Mouse (Mus musculus) myocyte (in vitro differentiated cells): ENCODE measurements around the gene Pcdh9. TPM values are rescaled to one million over a fixed set of nuclear protein-coding genes. Genes with fewer than 3 reads are reported as not detected.

Experiments used
- H3K27me3 ChIP-seq: one replicate; pipeline ENCODE4 v1.6.1; 2011; ENCODE audit not compliant: control insufficient read depth, insufficient read depth, insufficient read length
- H3K36me3 ChIP-seq: one replicate; pipeline ENCODE4 v1.6.1; 2011; ENCODE audit not compliant: control insufficient read depth, insufficient read depth
- H3K4me2 ChIP-seq: one replicate; pipeline ENCODE4 v1.6.1; 2011; ENCODE audit warnings: low read depth, control low read depth
- H3K4me3 ChIP-seq: one replicate; pipeline ENCODE4 v1.5.1; 2011; ENCODE audit warnings: mild to moderate bottlenecking, control low read depth, moderate library complexity
- H3K79me2 ChIP-seq: one replicate; pipeline ENCODE4 v1.6.1; 2011; ENCODE audit not compliant: control insufficient read depth, insufficient read depth
- H3ac ChIP-seq: one replicate; pipeline ENCODE4 v1.6.1; 2011; ENCODE audit not compliant: control insufficient read depth, insufficient read length
- CEBPB ChIP-seq: IDR thresholded peaks from 2 replicates; pipeline ENCODE4 v1.6.1; 2011; ENCODE audit warnings: mild to moderate bottlenecking, moderate library complexity; ENCODE audit not compliant: poor library complexity, insufficient read depth, severe bottlenecking
- E2F4 ChIP-seq: IDR thresholded peaks from one replicate; pipeline ENCODE4 v1.6.1; 2011; ENCODE audit warnings: mild to moderate bottlenecking, control low read depth, moderate library complexity; ENCODE audit not compliant: insufficient read depth
- MAX ChIP-seq: IDR thresholded peaks from one replicate; pipeline ENCODE4 v1.6.1; 2011; ENCODE audit warnings: low read depth, mild to moderate bottlenecking, control low read depth
- MYOD1 ChIP-seq, 3 experiments: IDR thresholded peaks; one replicate each; pipeline ENCODE4 v1.6.1; 2011; ENCODE audit warnings: control low read depth in 2 of 3, low read depth in 2 of 3, mild to moderate bottlenecking in 2 of 3, moderate library complexity in 1 of 3; ENCODE audit not compliant: insufficient read length in 2 of 3, control insufficient read depth in 1 of 3
- MYOG ChIP-seq, 3 experiments: IDR thresholded peaks; one replicate each; pipeline ENCODE4 v1.6.1; 2011; ENCODE audit warnings: control low read depth in 2 of 3, low read depth in 2 of 3, mild to moderate bottlenecking in 2 of 3; ENCODE audit not compliant: insufficient read length in 2 of 3, control insufficient read depth in 1 of 3, insufficient read depth in 1 of 3
- POLR2A ChIP-seq: IDR thresholded peaks from one replicate; pipeline ENCODE4 v1.6.1; 2011; ENCODE audit warnings: low read depth, mild to moderate bottlenecking, control low read depth, moderate library complexity; ENCODE audit not compliant: insufficient read length
- POLR2AphosphoS2 ChIP-seq: IDR thresholded peaks from one replicate; pipeline ENCODE4 v1.6.1; 2011; ENCODE audit warnings: low read depth, control low read depth; ENCODE audit not compliant: insufficient read length
- REST ChIP-seq: IDR thresholded peaks from one replicate; pipeline ENCODE4 v1.6.1; 2011; ENCODE audit warnings: mild to moderate bottlenecking, control low read depth, moderate library complexity; ENCODE audit not compliant: insufficient read depth, insufficient read length
- SRF ChIP-seq: IDR thresholded peaks from one replicate; pipeline ENCODE4 v1.6.1; 2011; ENCODE audit warnings: low read depth; ENCODE audit not compliant: control insufficient read depth, insufficient read length
- TCF12 ChIP-seq: IDR thresholded peaks from one replicate; pipeline ENCODE4 v1.6.1; 2011; ENCODE audit warnings: mild to moderate bottlenecking, control low read depth; ENCODE audit not compliant: poor library complexity, insufficient read depth, severe bottlenecking
- TCF3 ChIP-seq: IDR thresholded peaks from one replicate; pipeline ENCODE4 v1.6.1; 2011; ENCODE audit warnings: low read depth, control low read depth; ENCODE audit not compliant: insufficient read length
- USF1 ChIP-seq: IDR thresholded peaks from one replicate; pipeline ENCODE4 v1.6.1; 2011; ENCODE audit warnings: low read depth, mild to moderate bottlenecking, control low read depth, moderate library complexity
- polyA plus RNA-seq: library from polyadenylated mRNA; unstranded; fragments of >200 nt; fragmentation: generic; extraction: Trizol; gene quantifications from one replicate; pipeline ENCODE4 v1.2.1, GENCODE M21; 2012; ENCODE audit warnings: missing spikeins

Gene Pcdh9
- polyA plus RNA-seq: 0.02 TPM

DNA sequence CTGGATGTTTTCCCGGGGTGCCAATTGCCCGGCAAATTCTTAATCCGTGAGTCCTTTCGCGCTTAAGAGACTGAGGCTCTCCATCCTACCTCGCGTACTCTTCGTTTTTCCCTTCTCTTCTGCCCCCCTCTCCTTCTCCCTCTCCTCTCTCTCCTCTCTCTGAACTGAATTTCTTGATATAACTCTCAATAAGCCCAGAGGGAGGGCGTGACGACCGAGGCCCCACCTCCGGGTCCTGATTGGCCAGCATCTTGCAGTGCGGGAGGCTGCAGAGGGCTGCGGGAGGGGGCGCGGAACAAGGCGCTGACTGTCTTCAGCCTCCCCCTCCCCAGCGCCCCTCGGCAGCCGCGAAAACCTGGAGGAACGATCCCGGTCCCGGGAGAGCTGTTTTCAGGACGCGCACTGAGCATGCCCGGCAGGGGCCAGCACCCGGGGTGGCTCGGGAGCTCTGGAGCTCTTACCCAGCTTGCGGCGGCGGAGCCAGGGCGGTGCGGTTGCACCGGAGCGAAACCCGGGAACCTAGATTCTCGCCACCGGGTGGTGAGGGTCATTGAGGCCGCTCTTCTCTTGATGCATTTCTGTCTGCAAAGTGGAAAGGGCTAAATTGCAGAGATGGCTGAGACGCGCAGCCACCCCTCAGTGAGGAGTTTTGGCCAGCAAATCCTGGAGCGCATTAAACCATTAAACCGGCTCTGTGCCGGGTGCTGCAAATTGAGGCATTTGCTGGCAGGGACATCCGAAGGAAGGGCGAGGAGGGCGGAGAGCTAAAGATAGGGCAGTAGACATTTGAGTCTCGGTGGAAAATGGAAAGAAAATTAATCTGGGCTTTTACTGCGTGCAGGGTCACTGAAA, at the start of gene Pcdh9:
Pcdh9 (minus strand) TSS at position 161 of the 852 bp plus-strand sequence.
- H3K36me3 ChIP-seq: no peaks in the 10 kb centered on the region
- peak within 1 kb of the TSS; percentile 63 for H3K4me2 ChIP-seq
- H3ac ChIP-seq: no peak within 1 kb of the TSS
- no peaks in the 10 kb centered on the region for H3K79me2 ChIP-seq
- TF ChIP-seq MYOD1 (IDR thresholded peaks at IDR 0.05; ENCODE audit: control insufficient read depth in 1 of 3, insufficient read length in 2 of 3, low read depth in 2 of 3) (no peak), POLR2A (no peak), REST (no peak), USF1 (no peak), TCF3 (no peak), E2F4 (no peak), CEBPB (no peak), TCF12 (no peak)
- H3K4me3 ChIP-seq: no peak within 1 kb of the TSS
- no peaks in the 10 kb centered on the region for H3K27me3 ChIP-seq

DNA sequence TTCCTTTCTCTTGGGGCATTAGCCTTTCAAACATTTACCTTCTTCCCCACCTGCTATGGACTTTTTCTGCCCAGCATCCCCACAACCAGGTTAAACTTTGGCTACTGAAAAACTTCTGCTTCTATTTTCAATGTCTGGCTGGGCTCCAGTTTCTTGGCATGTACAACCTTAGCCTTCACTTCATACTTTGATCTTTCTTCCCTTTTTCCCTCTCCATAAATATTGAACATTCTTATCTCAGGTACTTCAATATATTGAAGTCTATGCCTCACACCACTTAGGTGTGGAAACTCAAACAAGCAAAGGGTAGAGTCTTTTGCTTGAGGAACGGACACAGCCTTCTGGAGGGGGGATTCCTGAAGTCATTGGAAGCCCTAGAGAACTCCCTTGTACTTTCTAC, 16.4 kb upstream of the Pcdh9 start:
- TF ChIP-seq E2F4 (no peak), SRF (no peak), USF1 (no peak), TCF3 (no peak), POLR2A (no peak), REST (no peak), TCF12 (no peak), MYOD1 (IDR thresholded peaks at IDR 0.05; ENCODE audit: control insufficient read depth in 1 of 3, insufficient read length in 2 of 3, low read depth in 2 of 3) (no peak), CEBPB (no peak), MYOG (IDR thresholded peaks at IDR 0.05; ENCODE audit: control insufficient read depth in 1 of 3, insufficient read depth in 1 of 3, insufficient read length in 2 of 3, low read depth in 2 of 3) (no peak), MAX (no peak), POLR2AphosphoS2 (no peak)

DNA sequence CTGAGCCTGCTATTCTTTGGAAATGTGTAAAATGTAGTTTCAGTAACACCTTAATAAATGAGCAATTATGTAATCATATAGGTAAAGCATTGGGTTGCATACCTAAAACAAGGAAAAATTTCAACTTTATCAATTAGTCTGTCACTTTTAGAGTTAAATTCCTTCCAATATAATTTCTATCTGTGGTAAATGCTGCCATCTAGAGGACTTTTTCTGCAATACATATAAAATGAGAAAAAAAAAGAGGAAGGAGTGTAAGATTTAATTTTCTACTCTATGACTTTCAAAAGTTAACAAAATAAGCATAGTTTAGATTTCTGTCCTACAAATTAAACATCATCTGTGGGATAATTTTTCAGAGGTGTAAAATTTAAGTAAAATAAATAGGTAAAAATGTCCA, 8.1 kb upstream of the Pcdh9 start:
- Histone ChIP-seq H3K27me3 (no peaks in the 10 kb centered on the region), H3K79me2 (no peaks in the 10 kb centered on the region), H3ac (no peak overlapping the region), H3K4me2 (no peak overlapping the region), H3K36me3 (no peaks in the 10 kb centered on the region), H3K4me3 (no peak overlapping the region)
- TF ChIP-seq MAX (no peak), TCF12 (no peak)

More for the DNA sequence above, 16.4 kb upstream of the Pcdh9 start:
- Histone ChIP-seq H3K27me3 (no peaks in the 10 kb centered on the region), H3K36me3 (no peaks in the 10 kb centered on the region), H3K4me3 (no peak overlapping the region), H3K4me2 (no peak overlapping the region), H3ac (no peak overlapping the region), H3K79me2 (no peaks in the 10 kb centered on the region)

DNA sequence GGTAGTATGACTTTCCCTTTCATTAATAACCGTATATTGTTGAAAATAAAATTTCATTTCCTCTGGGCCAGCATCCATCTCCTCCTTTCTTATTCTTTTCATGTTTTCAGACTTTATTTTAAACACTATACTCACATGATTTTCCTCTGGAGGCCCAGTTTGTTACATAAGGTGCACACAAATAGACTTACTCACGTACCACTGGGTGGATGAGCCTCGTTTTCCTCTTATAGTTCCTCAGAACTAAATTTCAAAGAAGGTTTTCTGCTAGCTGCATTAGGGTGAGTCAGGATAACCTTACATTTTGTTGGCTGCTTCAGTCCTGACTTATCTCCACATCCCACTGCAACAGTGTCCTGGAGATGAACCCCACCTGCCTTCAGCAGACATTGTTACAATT, 4.7 kb upstream of the Pcdh9 start:
- H3K4me3 ChIP-seq: no peak overlapping the region
- no peaks in the 10 kb centered on the region for H3K27me3 ChIP-seq
- no peaks in the 10 kb centered on the region for H3K79me2 ChIP-seq
- no peak overlapping the region for H3K4me2 ChIP-seq
- no peak overlapping the region for H3ac ChIP-seq
- H3K36me3 ChIP-seq: no peaks in the 10 kb centered on the region
- TF ChIP-seq SRF: no peak
- TF ChIP-seq MYOG (IDR thresholded peaks at IDR 0.05; ENCODE audit: control insufficient read depth in 1 of 3, insufficient read depth in 1 of 3, insufficient read length in 2 of 3, low read depth in 2 of 3): no peak
- no peak for TF ChIP-seq E2F4
- no peak for TF ChIP-seq MYOD1 (IDR thresholded peaks at IDR 0.05; ENCODE audit: control insufficient read depth in 1 of 3, insufficient read length in 2 of 3, low read depth in 2 of 3)
- no peak for TF ChIP-seq REST
- no peak for TF ChIP-seq USF1
- TF ChIP-seq POLR2AphosphoS2: no peak
- TF ChIP-seq TCF3: no peak
- no peak for TF ChIP-seq POLR2A
- TF ChIP-seq TCF12: no peak
- no peak for TF ChIP-seq CEBPB
- TF ChIP-seq MAX: no peak

DNA sequence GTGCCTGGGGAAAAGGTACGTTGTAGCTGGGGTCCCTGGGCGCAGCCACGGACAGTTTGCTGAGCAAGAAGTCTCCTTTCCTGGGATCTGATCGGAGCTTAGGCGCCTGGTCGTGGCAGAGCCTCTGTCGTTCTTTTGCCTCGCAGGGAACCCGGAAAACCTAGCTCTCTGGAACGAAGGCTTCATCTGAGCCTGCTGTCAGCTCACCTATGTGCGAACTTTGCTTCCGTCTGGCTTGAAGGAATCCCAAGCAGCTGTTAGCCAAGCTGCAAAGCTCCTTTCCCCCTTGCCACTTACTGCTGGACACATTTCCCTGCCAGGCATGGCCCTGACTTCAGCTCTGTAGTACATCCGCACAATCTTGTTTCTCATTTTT, 880 bp upstream of the Pcdh9 start:
- no peaks in the 10 kb centered on the region for H3K79me2 ChIP-seq
- H3K27me3 ChIP-seq: no peaks in the 10 kb centered on the region
- no peak overlapping the region for H3K4me3 ChIP-seq
- H3K4me2 ChIP-seq: peak overlapping the region; percentile 63
- H3K36me3 ChIP-seq: no peaks in the 10 kb centered on the region
- TF ChIP-seq CEBPB (no peak), TCF3 (no peak), POLR2A (no peak), MYOG (IDR thresholded peaks at IDR 0.05; ENCODE audit: control insufficient read depth in 1 of 3, insufficient read depth in 1 of 3, insufficient read length in 2 of 3, low read depth in 2 of 3) (no peak), SRF (no peak), REST (no peak)
- H3ac ChIP-seq: no peak overlapping the region
